Mouse (Mus musculus): ENCODE measurements around the gene Abr.
A peak's percentile ranks its signal among the peaks of the same experiment; 100 is the strongest.

- peak; percentile 44 for TF ChIP-seq POLR2AphosphoS2 (IDR thresholded peaks at IDR 0.05; ENCODE audit: insufficient read length, low read depth)
- peak; percentile 62 for TF ChIP-seq POLR2A (IDR thresholded peaks at IDR 0.05; ENCODE audit: insufficient read length, low read depth)
- peak in 1 of 3 experiments; percentile 54 for TF ChIP-seq MYOD1 (IDR thresholded peaks at IDR 0.05; ENCODE audit: control insufficient read depth in 1 of 3, insufficient read length in 2 of 3, low read depth in 2 of 3)
- no peak for TF ChIP-seq MAX (IDR thresholded peaks at IDR 0.05; ENCODE audit: low read depth)
- no peak for TF ChIP-seq CEBPB (IDR thresholded peaks at IDR 0.05; ENCODE audit: insufficient read depth, poor library complexity, severe bottlenecking)
- peak in 1 of 3 experiments; percentile 3 for TF ChIP-seq MYOG (IDR thresholded peaks at IDR 0.05; ENCODE audit: control insufficient read depth in 1 of 3, insufficient read depth in 1 of 3, insufficient read length in 2 of 3, low read depth in 2 of 3)
- TF ChIP-seq TCF12 (IDR thresholded peaks at IDR 0.05; ENCODE audit: insufficient read depth, poor library complexity, severe bottlenecking): no peak
Observed at GRCm38 (mm10) chr11:76494360-76495126, 127.6 kb downstream of the Abr start.
